Mouse (Mus musculus): ENCODE measurements around the gene Ate1. TPM values are rescaled to one million over a fixed set of nuclear protein-coding genes. Genes with fewer than 3 reads are reported as not detected.

Gene Ate1
- polyA plus RNA-seq, 1 experiment from 2014 or later, result 53.0 TPM

DNA sequence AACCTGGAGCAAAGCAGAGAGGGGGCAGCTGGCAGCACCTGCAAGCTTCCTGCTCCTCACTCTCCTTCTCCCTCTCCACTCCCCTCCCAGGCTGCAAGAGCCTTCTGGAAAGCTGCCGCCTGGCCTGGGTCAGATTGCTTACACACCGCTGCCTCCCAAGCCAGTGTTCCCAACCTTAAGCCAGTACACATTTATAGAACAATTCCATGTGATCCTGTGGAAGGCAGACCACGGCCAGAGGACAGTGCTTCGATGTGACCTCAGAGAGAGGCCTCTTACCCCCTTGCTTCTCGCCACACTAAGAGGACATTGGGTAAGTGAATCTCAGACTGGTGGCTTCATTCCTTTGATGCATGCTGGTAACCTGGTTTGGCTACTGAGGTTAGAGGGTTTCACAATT is 32.6 kb upstream of the Ate1 start:
- DNase-seq (ENCODE audit: low spot score) (no peak), ATAC-seq (ENCODE audit: insufficient read depth, low FRiP score, low TSS enrichment) (no peak)
- WGBS, result 65% methylated on average over 5 of the region's 5 CpGs
- Histone ChIP-seq H3K27ac (ENCODE audit: low read depth, low read length) (no peak overlapping the region), H3K9ac (ENCODE audit: low read length) (no peak overlapping the region), H3K36me3 (ENCODE audit: control insufficient read depth, insufficient read depth, low read length) (no peaks in the 10 kb centered on the region), H3K9me3 (ENCODE audit: control insufficient read depth, low read length) (no peaks in the 10 kb centered on the region), H3K27me3 (ENCODE audit: control insufficient read depth, insufficient read depth, low read length) (no peaks in the 10 kb centered on the region), H3K4me1 (ENCODE audit: control insufficient read depth, insufficient read depth, low read length) (no peaks in the 10 kb centered on the region), H3K4me2 (ENCODE audit: low read depth) (no peak overlapping the region), H3K4me3 (ENCODE audit: low read depth, low read length) (no peak overlapping the region)

DNA sequence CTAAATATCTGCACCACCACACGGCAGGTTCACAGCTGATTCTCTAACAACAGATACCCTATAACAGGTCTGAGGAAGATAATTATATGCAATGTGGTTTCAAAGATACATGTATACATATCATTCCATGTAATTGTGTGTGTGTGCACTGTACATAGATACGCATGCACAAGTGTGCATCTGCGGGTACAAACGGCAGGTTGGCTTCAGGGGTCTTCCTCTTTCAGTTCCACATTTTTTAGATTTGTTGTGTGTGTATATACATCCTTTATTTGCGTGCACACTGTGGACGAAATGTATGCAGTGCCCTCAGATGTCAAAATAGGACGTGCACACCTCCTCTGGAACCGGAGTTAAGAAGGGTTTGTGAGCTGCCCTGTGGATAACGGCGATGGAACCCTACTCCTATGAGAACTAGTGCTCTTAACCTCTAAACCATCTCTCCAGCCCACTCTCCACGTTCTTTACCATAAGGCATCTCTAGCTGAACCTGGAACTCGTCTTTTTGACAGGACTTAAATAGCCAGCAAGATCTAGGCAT is 27.5 kb upstream of the Ate1 start:
- no peak overlapping the region for H3K9ac ChIP-seq (ENCODE audit: low read length)
- no peak overlapping the region for H3K4me3 ChIP-seq (ENCODE audit: low read depth, low read length)
- ATAC-seq (ENCODE audit: insufficient read depth, low FRiP score, low TSS enrichment) (peak; percentile 10; the same call in 1 of the 2 replicates), DNase-seq (ENCODE audit: low spot score) (no peak)
- no peaks in the 10 kb centered on the region for H3K27me3 ChIP-seq (ENCODE audit: control insufficient read depth, insufficient read depth, low read length)
- H3K36me3 ChIP-seq (ENCODE audit: control insufficient read depth, insufficient read depth, low read length), result peaks cover 3% of the 10 kb centered on the region
- no peak overlapping the region for H3K4me2 ChIP-seq (ENCODE audit: low read depth)
- H3K4me1 ChIP-seq (ENCODE audit: control insufficient read depth, insufficient read depth, low read length), result no peaks in the 10 kb centered on the region
- no peak overlapping the region for H3K27ac ChIP-seq (ENCODE audit: low read depth, low read length)
- H3K9me3 ChIP-seq (ENCODE audit: control insufficient read depth, low read length), result no peaks in the 10 kb centered on the region
- WGBS, result 87% methylated on average over 12 of the region's 12 CpGs

DNA sequence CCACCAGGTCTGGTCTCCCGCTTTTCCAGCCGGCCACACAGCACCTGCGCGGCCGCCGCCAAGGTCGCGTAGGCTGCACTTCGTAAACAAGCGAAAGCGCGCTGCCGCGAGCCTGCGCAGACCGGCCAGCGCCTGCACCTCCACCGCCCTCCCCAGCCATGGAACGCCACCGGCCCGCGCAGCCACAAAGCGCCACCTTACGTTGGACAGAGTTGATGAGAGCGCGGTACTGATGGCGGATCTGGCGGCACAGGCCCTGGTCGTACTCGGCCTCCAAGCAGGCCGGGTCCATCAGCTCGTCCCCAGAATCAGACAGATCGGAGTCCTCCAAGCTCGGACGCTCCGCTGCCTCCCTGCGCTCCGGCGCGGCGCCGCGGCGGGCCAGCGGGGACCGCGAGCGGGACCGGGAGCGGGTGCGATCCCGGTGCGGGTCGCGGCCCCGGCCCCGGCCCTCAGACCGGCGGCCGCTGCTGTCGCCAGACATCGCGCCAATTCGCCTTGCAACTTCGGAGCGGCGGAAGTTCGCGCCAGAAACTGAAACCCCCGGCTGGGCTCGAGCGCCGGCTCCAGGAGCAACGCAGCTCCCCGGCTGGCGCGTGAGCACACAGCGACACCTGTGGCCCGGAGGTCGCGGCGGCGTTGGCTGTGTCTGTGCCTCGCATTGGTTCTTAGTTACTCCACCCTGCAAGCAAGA is 26.8 kb upstream of the Ate1 start:
- peaks cover 5% of the 10 kb centered on the region for H3K36me3 ChIP-seq (ENCODE audit: control insufficient read depth, insufficient read depth, low read length)
- H3K4me2 ChIP-seq (ENCODE audit: low read depth), result peak overlapping the region; percentile 89
- under 1% methylated on average over 84 of the region's 84 CpGs for WGBS
- H3K9me3 ChIP-seq (ENCODE audit: control insufficient read depth, low read length), result no peaks in the 10 kb centered on the region
- H3K27ac ChIP-seq (ENCODE audit: low read depth, low read length), result peak overlapping the region; percentile 97
- H3K27me3 ChIP-seq (ENCODE audit: control insufficient read depth, insufficient read depth, low read length), result no peaks in the 10 kb centered on the region
- H3K4me3 ChIP-seq (ENCODE audit: low read depth, low read length), result peak overlapping the region; percentile 93
- peak; percentile 94 for DNase-seq (ENCODE audit: low spot score)
- peak; percentile 92 for ATAC-seq (ENCODE audit: insufficient read depth, low FRiP score, low TSS enrichment)
- no peaks in the 10 kb centered on the region for H3K4me1 ChIP-seq (ENCODE audit: control insufficient read depth, insufficient read depth, low read length)
- H3K9ac ChIP-seq (ENCODE audit: low read length), result peak overlapping the region; percentile 97

DNA sequence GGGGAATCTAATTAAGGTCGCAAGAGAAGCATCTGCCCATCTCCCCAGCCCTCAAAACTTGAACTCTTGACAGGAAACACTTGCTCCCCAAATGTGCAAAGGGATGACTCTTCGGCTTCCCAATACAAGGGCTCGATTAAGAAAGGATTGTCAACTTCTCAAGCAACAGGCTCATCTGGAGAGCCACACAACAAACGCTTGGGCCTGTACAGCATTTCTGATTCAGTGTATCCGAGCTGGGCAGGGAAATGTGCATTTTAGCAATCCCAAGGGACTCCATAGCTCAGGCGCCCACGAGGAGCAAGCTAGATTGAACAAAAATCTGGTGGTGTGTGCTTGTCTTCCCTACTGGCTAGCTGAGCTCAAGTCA is 26.2 kb upstream of the Ate1 start:
- H3K4me3 ChIP-seq (ENCODE audit: low read depth, low read length), result peak overlapping the region; percentile 93
- WGBS, result 7% methylated on average over 7 of the region's 7 CpGs
- peak overlapping the region; percentile 97 for H3K27ac ChIP-seq (ENCODE audit: low read depth, low read length)
- no peaks in the 10 kb centered on the region for H3K9me3 ChIP-seq (ENCODE audit: control insufficient read depth, low read length)
- DNase-seq (ENCODE audit: low spot score) (no peak), ATAC-seq (ENCODE audit: insufficient read depth, low FRiP score, low TSS enrichment) (no peak)
- H3K9ac ChIP-seq (ENCODE audit: low read length), result peak overlapping the region; percentile 97
- peaks cover 5% of the 10 kb centered on the region for H3K36me3 ChIP-seq (ENCODE audit: control insufficient read depth, insufficient read depth, low read length)
- no peaks in the 10 kb centered on the region for H3K27me3 ChIP-seq (ENCODE audit: control insufficient read depth, insufficient read depth, low read length)
- H3K4me1 ChIP-seq (ENCODE audit: control insufficient read depth, insufficient read depth, low read length), result no peaks in the 10 kb centered on the region
- H3K4me2 ChIP-seq (ENCODE audit: low read depth), result peak overlapping the region; percentile 89

DNA sequence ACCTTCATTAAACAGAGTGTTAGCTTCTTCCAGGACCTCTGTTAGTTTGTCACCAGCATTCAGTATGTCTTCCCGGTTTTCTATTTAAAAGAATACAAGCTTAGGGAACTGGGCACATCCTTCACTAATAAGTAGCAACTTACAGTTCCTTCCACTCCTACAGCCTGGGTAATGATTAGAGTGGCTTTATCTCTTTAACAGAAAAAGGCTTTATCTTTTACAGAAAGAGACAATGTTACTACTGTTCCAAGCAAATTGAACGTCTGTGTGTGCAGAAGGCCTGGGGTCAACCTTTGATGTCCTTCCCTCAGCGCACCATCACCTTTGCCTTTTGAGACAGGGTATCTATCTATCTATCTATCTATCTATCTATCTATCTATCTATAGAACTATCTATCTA is 25.7 kb upstream of the Ate1 start:
- H3K27ac ChIP-seq (ENCODE audit: low read depth, low read length), result peak overlapping the region; percentile 97
- H3K4me2 ChIP-seq (ENCODE audit: low read depth), result peak overlapping the region; percentile 89
- no peaks in the 10 kb centered on the region for H3K9me3 ChIP-seq (ENCODE audit: control insufficient read depth, low read length)
- peaks cover 5% of the 10 kb centered on the region for H3K36me3 ChIP-seq (ENCODE audit: control insufficient read depth, insufficient read depth, low read length)
- H3K4me3 ChIP-seq (ENCODE audit: low read depth, low read length), result peak overlapping the region; percentile 93
- DNase-seq (ENCODE audit: low spot score) (no peak), ATAC-seq (ENCODE audit: insufficient read depth, low FRiP score, low TSS enrichment) (no peak)
- no peaks in the 10 kb centered on the region for H3K27me3 ChIP-seq (ENCODE audit: control insufficient read depth, insufficient read depth, low read length)
- 56% methylated on average over 3 of the region's 3 CpGs for WGBS
- no peaks in the 10 kb centered on the region for H3K4me1 ChIP-seq (ENCODE audit: control insufficient read depth, insufficient read depth, low read length)
- peak overlapping the region; percentile 97 for H3K9ac ChIP-seq (ENCODE audit: low read length)

DNA sequence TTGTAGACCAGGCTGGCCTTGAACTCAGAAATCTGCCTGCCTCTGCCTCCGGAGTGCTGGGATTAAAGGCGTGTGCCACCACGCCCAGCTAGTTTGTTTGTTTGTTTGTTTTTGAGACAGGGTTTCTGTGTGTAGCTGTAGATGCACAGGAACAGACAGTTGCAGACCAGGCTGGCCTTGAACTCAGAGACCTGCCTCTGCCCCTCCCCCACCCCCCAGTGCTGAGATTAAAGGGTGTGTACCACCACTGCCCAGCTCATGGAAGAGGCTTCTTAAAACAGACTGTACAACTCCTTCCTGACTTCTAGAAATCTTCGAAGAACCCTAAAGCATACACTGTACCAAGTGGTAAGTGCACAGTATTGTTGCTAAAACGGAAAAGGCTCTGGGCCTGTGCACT is 25.2 kb upstream of the Ate1 start:
- H3K4me2 ChIP-seq (ENCODE audit: low read depth), result peak overlapping the region; percentile 89; the same call in 1 of the 2 replicates
- no peak overlapping the region for H3K27ac ChIP-seq (ENCODE audit: low read depth, low read length)
- no peak for ATAC-seq (ENCODE audit: insufficient read depth, low FRiP score, low TSS enrichment)
- H3K36me3 ChIP-seq (ENCODE audit: control insufficient read depth, insufficient read depth, low read length), result peaks cover 5% of the 10 kb centered on the region
- H3K27me3 ChIP-seq (ENCODE audit: control insufficient read depth, insufficient read depth, low read length), result no peaks in the 10 kb centered on the region
- no peaks in the 10 kb centered on the region for H3K9me3 ChIP-seq (ENCODE audit: control insufficient read depth, low read length)
- no peak overlapping the region for H3K9ac ChIP-seq (ENCODE audit: low read length)
- no peaks in the 10 kb centered on the region for H3K4me1 ChIP-seq (ENCODE audit: control insufficient read depth, insufficient read depth, low read length)
- WGBS, result 95% methylated on average over 5 of the region's 5 CpGs
- no peak overlapping the region for H3K4me3 ChIP-seq (ENCODE audit: low read depth, low read length)
- no peak for DNase-seq (ENCODE audit: low spot score)

DNA sequence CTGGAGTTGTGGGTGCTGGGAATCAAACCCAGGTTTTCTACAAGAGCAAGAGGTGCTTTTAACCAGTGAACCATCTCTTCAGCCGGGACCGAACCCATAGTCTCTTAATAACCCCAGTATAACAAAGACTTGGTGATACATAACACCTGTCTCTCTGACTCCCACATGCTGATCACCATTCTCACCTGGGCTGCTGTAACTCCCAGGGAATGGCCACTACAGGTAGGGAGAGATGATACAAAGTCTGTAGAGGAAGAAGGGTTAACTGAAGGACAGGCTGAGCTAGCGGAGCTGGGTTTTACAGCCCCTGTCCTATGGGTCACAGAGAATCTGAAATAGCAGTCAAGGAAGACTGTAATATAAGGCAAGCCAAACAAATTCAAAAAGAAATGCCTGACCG is 23.0 kb upstream of the Ate1 start:
- ATAC-seq (ENCODE audit: insufficient read depth, low FRiP score, low TSS enrichment) (no peak), DNase-seq (ENCODE audit: low spot score) (no peak)
- WGBS, result 99% methylated on average over 4 of the region's 4 CpGs
- no peaks in the 10 kb centered on the region for H3K27me3 ChIP-seq (ENCODE audit: control insufficient read depth, insufficient read depth, low read length)
- no peak overlapping the region for H3K9ac ChIP-seq (ENCODE audit: low read length)
- no peak overlapping the region for H3K4me2 ChIP-seq (ENCODE audit: low read depth)
- H3K4me3 ChIP-seq (ENCODE audit: low read depth, low read length), result no peak overlapping the region
- H3K36me3 ChIP-seq (ENCODE audit: control insufficient read depth, insufficient read depth, low read length), result peaks cover 9% of the 10 kb centered on the region
- H3K9me3 ChIP-seq (ENCODE audit: control insufficient read depth, low read length), result no peaks in the 10 kb centered on the region
- no peaks in the 10 kb centered on the region for H3K4me1 ChIP-seq (ENCODE audit: control insufficient read depth, insufficient read depth, low read length)
- H3K27ac ChIP-seq (ENCODE audit: low read depth, low read length), result no peak overlapping the region

DNA sequence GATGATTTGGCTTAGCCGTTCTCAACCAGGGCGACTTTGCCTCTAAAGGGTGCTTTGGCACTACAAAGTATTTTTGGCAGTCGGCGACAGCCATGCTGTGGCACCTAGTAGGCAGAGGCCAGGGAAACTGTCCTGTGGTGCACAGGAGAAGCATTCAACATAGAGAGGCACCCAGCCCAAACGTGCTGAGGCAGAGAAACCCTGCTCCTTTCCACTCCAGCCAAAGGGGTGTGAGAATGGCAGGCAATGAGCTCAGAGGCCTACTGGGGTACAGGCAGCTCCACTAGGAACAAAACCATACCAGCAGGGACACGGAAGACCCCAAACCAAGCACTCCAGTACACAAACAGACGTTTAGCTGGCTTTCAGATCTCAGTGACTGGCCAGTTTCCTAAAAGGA is 20.0 kb upstream of the Ate1 start:
- ATAC-seq (ENCODE audit: insufficient read depth, low FRiP score, low TSS enrichment), result no peak
- H3K36me3 ChIP-seq (ENCODE audit: control insufficient read depth, insufficient read depth, low read length), result peaks cover 9% of the 10 kb centered on the region
- H3K27ac ChIP-seq (ENCODE audit: low read depth, low read length), result no peak overlapping the region
- H3K9me3 ChIP-seq (ENCODE audit: control insufficient read depth, low read length), result no peaks in the 10 kb centered on the region
- no peak overlapping the region for H3K4me3 ChIP-seq (ENCODE audit: low read depth, low read length)
- H3K27me3 ChIP-seq (ENCODE audit: control insufficient read depth, insufficient read depth, low read length), result no peaks in the 10 kb centered on the region
- WGBS, result 93% methylated on average over 7 of the region's 7 CpGs
- no peak overlapping the region for H3K9ac ChIP-seq (ENCODE audit: low read length)
- H3K4me2 ChIP-seq (ENCODE audit: low read depth), result no peak overlapping the region
- DNase-seq (ENCODE audit: low spot score), result no peak
- H3K4me1 ChIP-seq (ENCODE audit: control insufficient read depth, insufficient read depth, low read length), result no peaks in the 10 kb centered on the region

DNA sequence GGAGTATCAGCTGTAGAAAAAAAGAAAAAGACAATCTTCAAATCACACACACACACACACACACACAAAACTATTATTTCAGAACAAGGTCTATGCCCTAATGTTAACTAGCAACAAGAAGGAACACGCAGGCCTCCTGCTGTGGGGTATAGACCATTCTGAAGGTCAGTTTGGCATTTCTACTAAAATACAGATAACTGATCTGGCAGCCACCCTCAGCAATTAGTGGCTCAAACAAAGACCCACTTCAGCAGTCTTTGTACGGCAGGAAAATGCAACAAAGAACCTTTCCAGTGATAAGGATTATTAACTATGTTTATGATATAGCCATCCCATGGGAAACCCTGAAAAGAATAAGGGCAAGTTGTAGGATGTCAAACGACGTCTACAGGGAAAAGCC is 16.9 kb upstream of the Ate1 start:
- ATAC-seq (ENCODE audit: insufficient read depth, low FRiP score, low TSS enrichment) (no peak), DNase-seq (ENCODE audit: low spot score) (no peak)
- Histone ChIP-seq H3K36me3 (ENCODE audit: control insufficient read depth, insufficient read depth, low read length) (peaks cover 5% of the 10 kb centered on the region), H3K27ac (ENCODE audit: low read depth, low read length) (no peak overlapping the region), H3K9ac (ENCODE audit: low read length) (no peak overlapping the region), H3K4me3 (ENCODE audit: low read depth, low read length) (no peak overlapping the region), H3K4me1 (ENCODE audit: control insufficient read depth, insufficient read depth, low read length) (no peaks in the 10 kb centered on the region), H3K4me2 (ENCODE audit: low read depth) (no peak overlapping the region), H3K9me3 (ENCODE audit: control insufficient read depth, low read length) (no peaks in the 10 kb centered on the region), H3K27me3 (ENCODE audit: control insufficient read depth, insufficient read depth, low read length) (no peaks in the 10 kb centered on the region)
- 92% methylated on average over 4 of the region's 4 CpGs for WGBS
